Mouse (Mus musculus) c-Kit-positive CD71-negative TER-119-negative erythroid progenitor cells, embryonic 14.5 days (primary cell): ENCODE measurements around the gene Palm2.

Experiments
- DNase-seq: peaks from one replicate; pipeline ENCODE4 v3.0.0-alpha.2; 2013; ENCODE audit warnings: low read depth

Palm2 gene

DNA sequence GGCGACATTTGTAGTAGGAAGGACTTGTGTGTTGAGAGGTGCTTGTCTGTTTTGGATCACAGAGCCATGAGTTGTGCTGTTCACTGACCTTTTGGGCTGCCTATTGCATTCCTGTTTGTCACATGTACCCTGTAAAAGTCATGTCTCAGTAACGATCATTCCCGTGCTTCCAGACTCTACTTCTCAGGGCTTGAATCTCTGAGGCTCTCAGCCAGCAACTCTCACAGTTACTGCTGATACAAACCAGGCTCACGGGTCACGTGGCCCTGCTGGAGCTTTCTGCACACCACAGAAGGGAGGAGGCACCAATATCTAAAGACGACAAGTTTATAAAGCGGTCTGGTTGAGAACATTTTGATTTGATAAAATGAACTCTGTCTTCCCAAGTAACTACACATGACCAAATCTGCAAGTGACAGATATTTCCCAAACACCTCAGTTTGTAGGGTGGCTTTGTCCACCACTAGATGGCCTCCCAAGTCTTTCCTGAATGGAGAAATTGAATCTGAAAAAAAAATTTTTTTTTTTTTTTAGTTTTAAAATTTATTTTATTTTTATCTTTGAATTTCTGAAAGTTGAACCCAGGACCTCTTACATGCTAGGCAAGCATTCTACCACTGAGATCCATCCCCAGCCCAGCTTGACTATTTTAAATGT, 236.9 kb downstream of the Palm2 start:
- no peak for DNase-seq

GRCm38 (mm10) chr4:57672541-57672940, 238.5 kb downstream of the Palm2 start:
- no peak for DNase-seq

DNA sequence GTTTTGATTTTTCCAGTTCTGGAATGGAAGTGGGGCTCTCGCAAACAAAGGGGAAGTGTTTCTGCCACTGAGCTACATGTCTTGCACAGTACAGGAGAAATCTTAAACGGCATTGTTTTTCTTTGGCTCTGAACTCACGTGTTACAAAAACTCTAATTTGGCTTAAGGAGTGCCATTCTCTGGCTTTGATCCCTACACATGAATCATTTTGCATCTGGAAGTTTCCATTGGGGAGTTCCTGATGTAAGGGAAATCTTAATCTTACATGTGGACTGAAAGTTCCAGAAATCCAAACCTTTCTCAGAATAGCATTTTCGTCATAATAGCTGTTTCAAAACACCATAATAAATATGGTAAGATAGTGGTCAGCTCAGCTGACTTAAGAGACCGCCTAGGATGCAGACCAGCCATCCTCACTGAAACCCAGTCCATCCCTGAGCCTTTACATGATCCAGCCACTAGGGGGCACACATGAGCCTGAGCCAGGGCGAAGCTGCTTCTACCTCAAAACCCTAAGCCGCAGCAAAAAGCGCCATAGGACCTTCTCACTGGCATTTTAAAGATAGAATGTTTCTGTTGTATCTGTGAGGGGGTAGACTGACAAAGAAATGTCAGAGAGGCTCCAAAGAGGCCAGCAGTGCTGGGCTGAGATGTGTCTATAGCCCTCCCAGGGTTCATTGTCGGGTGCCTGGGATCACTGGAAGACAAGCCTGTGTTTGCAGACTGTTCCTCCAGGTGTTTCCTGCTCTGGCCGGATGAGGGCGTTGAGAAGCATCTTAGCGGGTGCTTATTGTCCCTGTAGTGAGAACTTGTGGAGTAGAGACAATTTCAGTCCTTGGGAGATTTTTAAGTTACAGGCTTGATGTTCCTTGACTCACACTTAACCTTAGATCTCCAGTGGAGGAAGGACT, 239.2 kb downstream of the Palm2 start:
- DNase-seq, result peak; percentile 82

GRCm38 (mm10) chr4:57674351-57674750, 240.3 kb downstream of the Palm2 start:
- DNase-seq, result no peak

GRCm38 (mm10) chr4:57675387-57675786, 241.3 kb downstream of the Palm2 start:
- no peak for DNase-seq

DNA sequence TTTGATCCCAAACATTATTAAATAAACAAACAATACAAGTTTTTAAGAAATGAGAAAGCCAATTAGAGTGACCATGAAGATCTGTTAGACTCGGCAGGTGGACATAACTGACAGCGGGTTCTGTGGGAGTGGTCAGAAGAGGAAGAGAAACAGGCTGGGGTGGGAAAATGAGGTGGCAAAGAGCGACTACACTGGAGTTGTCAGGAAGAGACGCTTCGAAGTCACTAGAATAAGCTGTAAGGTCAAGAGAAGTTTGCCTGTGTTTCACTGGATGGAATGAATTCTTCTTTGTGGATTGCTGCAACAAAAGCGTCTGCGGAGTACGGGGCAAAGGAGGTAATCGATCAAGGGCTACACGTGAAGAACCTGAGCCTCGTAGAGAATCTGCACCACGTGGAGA, 243.9 kb downstream of the Palm2 start:
- no peak for DNase-seq

DNA sequence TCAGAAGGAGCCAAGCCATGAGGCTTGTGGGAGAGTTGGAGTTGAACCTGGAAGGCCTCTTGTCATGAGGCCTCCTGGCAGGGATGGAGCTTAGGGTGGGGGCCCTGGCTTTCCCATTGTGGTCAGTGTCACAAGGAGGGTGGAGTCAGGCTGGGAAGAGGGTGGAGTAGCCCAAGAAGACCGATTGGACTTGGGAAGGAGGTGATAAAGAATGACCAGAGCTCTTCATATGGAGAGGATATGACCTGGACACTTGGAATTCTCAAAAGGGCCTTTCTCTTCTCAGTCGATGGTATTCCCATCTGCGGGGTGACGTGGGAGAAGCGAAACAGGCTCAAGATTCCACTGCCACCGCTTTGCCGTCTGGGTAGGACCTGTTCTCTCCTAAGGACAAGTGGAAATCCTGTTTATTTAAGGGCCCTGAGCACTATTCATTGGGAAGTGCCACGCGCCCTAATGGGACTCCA, 245.0 kb downstream of the Palm2 start:
- no peak for DNase-seq

GRCm38 (mm10) chr4:57680186-57680585, 246.1 kb downstream of the Palm2 start:
- DNase-seq, result no peak

DNA sequence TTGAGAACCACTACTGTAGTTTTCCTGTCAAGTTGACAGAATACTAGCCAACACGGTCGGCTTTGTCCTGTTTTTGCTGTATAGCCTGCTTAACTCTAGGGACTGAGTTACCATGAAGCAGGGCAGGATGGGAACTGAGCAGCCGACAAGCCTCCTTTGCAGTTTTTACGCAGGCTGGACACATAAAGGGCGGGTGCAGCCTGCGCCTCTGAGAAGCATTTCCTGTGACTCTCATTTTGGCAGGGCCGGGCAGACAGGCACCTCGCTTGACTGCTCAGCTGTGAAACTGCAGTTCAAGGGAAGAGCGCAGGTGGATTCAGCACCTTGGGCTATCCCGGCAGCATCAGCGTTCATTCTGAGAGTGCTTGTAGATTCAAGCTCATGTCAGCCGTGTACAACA, 247.5 kb downstream of the Palm2 start:
- no peak for DNase-seq

- no peak for DNase-seq
Measured at GRCm38 (mm10) chr4:57682341-57682740, 248.3 kb downstream of the Palm2 start.

DNA sequence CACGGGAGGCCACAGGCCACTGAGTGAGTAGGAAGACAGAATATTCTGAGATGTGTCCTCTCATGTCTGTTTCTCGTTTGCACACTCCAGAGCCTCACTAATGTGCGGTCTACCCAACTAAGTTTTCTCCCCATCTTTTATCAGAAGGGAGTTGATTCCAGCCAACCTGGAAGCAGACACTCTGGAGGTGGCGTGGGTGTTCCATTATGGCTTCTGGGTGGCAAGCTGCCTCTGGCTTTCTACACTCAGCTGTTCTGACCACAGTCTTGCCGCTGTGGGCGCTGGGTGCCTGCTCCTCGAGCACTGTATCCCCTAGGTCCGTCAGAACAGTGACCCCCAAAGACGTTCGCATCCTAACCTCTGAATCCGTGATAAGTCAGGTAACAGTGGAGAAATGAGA, 248.9 kb downstream of the Palm2 start:
- no peak for DNase-seq

DNA sequence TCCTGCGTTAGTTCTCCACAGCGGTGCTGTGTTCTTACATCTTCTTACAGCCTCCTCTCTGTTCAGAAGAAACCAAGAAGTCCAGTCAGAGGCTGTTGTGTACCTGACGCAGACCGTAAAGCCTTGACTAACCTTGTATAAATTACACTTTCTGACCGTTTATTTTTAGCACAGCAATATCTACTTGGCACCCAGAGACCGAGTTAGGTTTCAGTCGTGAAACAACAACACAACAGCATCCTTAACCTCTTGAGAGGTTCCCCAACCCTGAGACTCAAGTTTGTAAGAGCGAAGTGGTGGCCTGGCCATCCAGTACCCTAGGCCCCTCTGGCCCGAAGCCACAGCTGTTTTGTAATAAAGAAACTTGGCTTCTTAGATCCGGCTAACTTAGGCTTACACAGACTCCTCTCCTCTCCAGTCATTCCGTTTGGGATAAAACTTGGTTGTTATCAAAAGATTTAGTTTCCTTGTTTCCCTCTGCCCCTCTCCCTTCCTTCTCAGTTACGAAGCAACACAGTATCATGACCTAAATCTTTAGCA, 250.7 kb downstream of the Palm2 start:
- no peak for DNase-seq

- DNase-seq, result no peak
Measured at GRCm38 (mm10) chr4:57686736-57687135, 252.7 kb downstream of the Palm2 start.

GRCm38 (mm10) chr4:57687583-57687982, 253.5 kb downstream of the Palm2 start:
- DNase-seq, result no peak

DNA sequence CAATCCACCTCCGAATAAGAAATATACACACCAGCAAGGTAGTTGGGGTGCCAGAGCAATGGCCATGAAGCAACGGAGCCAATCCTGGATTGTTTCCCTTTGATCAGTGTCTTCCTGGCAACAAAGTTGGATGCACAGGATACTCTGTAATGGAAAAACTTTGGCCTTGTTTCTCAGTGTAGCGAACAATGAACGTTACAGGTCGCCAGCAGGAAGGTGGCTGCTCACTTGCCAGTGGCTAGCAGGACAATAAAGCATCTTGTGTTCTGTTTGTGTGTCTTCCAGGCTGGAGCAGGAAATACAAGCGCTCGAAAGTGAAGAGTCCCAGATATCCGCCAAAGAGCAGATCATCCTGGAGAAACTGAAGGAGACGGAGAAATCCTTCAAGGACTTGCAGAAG, 254.1 kb downstream of the Palm2 start:
- DNase-seq, result no peak

DNA sequence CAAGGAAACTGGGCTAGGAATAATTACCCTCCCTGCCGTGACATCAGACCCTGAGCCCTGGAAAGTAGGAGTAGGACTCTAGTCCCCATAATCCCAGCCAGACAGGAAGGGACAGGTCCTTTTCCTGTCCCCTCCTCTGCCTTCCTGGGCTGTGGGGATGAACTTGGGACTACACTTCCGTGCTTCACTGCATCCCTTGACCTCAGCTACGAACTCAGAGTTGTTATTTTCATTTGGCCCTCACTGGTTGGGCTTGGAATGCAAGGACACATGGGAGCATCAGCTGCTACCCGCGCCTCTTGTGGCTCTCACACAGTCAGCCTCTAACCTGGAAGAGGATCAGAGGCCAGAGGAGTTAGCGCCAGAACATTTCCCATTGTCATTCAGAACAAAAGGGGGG, 256.0 kb downstream of the Palm2 start:
- DNase-seq, result no peak

DNA sequence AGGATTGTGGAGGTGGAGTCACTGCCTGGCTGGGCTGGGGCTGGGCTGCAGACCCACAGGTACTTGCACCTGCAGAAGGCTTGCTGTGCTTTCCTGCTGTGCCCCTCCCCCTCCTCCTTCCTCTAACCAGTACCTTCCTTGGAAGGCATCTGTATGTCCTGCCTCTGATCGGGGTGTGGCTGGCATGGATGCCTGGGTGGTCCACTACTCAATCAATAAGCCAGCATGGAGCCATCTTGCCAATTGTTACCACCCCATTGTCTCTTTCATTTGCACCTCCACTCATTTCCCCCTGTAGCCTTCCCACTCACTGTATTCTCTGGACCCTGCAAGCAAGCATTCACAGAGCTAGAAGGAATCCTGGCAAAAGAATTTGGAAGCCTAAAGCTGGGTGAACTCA, 256.8 kb downstream of the Palm2 start:
- DNase-seq, result no peak

GRCm38 (mm10) chr4:57694356-57695136, 260.5 kb downstream of the Palm2 start:
- no peak for DNase-seq

- no peak for DNase-seq
Measured at GRCm38 (mm10) chr4:57696955-57697354, 262.9 kb downstream of the Palm2 start.

DNA sequence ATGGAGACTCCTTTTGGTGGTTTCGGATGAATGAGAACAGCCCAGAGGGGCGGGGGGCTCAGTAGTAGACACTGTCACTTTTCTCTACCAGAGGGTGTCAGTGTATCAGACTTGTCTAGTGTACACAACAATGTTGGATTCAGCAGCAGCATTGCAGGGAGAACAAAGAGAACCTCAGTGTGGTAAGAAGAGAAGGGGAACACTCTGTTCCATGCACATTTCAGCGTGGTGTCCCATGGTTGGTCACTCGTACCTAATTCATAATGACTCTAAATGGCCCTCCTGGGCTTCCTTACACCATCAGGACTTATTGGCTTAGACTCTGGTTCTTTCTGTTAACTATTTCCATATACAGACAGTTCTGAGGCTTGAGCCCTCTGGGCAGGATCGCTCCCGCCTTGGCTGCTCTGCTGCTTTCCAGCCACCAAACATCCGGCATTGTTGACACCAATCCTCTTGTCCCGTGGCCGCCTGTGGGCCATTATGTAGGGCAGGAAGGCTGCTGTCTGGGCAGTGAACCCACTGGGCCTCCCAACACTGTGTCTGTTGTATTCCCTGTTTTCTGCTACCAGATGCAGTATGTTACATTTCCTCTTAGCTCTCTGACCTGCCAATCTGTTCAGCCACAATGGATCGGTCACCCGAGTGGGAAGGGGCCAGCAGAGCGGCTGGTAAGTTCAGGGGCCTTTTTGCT, 264.0 kb downstream of the Palm2 start:
- no peak for DNase-seq

DNA sequence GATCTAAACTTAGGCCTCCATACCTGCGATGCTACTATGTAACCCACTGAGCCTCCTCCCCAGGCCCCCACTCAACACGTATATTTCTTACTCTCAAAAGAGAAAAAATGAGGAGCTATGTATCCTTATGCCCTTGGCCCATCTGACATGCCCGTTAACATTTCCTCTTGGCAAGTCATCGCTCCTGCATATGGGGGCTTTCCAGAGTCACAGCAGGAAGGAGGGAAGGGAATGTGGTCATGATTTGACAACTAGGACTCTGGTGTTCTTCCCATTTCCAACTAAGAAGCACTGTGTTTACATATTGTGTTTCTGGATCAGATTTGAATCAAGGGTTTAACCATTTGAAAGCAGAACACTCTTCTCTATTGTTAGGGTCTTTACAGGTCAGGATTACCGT, 267.5 kb downstream of the Palm2 start:
- no peak for DNase-seq
